Mouse (Mus musculus) gastrocnemius, adult 2 months (tissue): ENCODE results near the gene Anapc1. TPM values are rescaled to one million over a fixed set of nuclear protein-coding genes. Genes with fewer than 3 reads are reported as not detected.

ENCODE experiments used
- DNase-seq: peaks from one replicate; pipeline ENCODE4 v3.0.0; 2022
- H3K27ac ChIP-seq: fragments of 200-600 bp; 2 replicates; pipeline ENCODE4 v1.8.1; 2022; ENCODE audit warnings: mild to moderate bottlenecking
- H3K4me3 ChIP-seq: fragments of 200-600 bp; 2 replicates; pipeline ENCODE4 v1.8.1; 2022; ENCODE audit warnings: mild to moderate bottlenecking, moderate library complexity
- CTCF ChIP-seq: fragments of 200-600 bp; IDR thresholded peaks from 2 replicates; pipeline ENCODE4 v1.8.1; 2022; ENCODE audit warnings: antibody characterized with exemption, mild to moderate bottlenecking, moderate library complexity
- intact Hi-C: fragments of 180-260 bp; cut with DNase I; formaldehyde crosslinking; loops from one replicate; pipeline ENCODE4 v1.15.1; 2025
- long read RNA-seq, 2 experiments: library from polyadenylated mRNA; stranded (forward); transcript quantifications; one replicate each; pipeline ENCODE4 v2.0.0; 2021
- total RNA-seq, 2 experiments: library from RNA; stranded (reverse); gene quantifications; 2 replicates each; pipeline ENCODE4 v1.2.3; 2021

The Anapc1 gene
- 10 to 100 TPM; 35.5 to 38.0 TPM for total RNA-seq
- long read RNA-seq, experiment 1, full-length matches to known transcripts = 7 of 20 reads
- long read RNA-seq, experiment 1, partial matches to known transcripts = 8 of 20 reads
- long read RNA-seq, experiment 1, other reads (novel, unspliced or antisense) = 5 of 20 reads
- long read RNA-seq, experiment 2, full-length matches to known transcripts = 7 of 20 reads
- long read RNA-seq, experiment 2, partial matches to known transcripts = 6 of 20 reads
- long read RNA-seq, experiment 2, other reads (novel, unspliced or antisense) = 7 of 20 reads

DNA sequence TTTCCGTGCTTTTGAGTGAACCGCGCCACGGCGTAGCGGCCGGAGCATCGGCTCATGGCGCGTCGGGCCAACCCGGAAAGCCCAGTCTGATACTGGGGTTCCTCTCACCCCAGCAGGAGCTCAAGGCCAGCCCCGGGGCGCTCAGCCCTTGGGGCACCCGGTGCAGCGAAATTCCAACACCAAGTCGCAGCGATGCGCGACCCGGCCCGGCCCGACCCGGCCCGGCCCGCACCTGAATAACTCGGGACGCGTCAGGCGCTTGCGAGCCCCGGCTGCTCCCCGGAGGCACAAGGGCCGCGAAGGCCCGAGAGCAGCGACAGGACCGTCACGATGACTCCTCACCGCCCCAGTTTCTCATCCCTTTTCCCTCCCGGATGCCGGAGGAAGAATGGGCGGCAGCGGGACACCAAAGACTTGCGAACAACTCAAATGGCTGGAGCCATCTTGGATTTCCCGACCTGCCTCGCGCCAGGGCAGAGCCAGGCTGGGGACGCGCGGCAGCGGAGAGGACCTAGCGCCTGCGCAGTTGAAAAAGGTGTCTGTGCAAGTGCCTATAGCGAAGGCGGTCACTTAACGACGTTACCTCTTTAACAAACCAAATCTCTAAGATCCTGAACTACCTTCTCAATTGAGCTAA lies at the start of gene Anapc1:
Anapc1 (minus strand) TSS at position 471 of the 637 bp plus-strand sequence.
- peak within 1 kb of the TSS; percentile 84 for H3K4me3 ChIP-seq
- intact Hi-C loops = loop anchor here (10.0 kb wide), 1 partner anchor 258 kb away; the partner anchor contains the start of gene Zc3h8
- H3K27ac ChIP-seq = peak within 1 kb of the TSS; percentile 90
- peak; percentile 93 for DNase-seq
- no peak for TF ChIP-seq CTCF

DNA sequence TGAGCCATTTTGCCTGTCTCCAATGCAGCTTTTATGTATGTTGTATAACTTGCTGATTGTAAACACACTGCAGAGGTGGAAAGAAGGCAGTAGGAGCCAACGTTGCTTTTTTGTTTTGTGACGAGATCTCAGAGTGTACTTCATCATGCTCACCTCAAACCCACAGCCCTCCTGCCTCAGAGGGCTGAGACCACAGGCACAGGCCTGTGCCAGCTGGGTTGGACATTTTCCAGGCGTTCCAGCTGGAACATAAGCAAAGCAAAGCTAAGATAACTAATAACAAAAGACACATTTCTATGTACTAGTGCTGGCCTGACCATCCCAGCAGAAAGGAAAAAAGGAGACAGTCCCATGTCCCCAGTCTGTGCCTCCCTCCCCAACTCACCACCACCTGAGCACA lies 47.9 kb upstream of the Anapc1 start:
- H3K27ac ChIP-seq = no peak overlapping the region
- H3K4me3 ChIP-seq = no peak overlapping the region
- intact Hi-C loops = loop anchor here (5.0 kb wide), 1 partner anchor 38 kb away; the partner anchor contains the start of gene Mertk
- DNase-seq = no peak
- no peak for TF ChIP-seq CTCF

DNA sequence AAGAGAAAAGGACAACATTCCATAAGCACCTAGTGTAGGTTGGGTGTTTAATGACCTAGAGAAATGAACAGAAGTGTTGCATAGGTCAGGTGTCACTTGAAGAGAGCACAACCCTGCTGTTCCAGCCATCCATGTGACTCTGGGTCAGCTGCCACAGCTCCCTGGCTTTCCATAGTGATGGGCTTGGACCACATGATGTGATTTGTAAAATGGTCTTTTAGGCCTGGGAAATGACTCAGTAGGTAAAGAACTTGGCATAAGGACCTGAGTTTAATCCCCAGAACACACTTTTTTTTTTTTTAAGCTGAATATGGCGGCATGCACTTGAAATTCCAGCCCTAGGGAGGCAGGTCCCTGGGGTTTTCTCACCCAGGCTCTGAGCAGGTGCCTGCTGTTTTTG lies 44.8 kb upstream of the Anapc1 start:
- intact Hi-C loops = no loop called here
- Histone ChIP-seq H3K4me3 (no peak overlapping the region), H3K27ac (no peak overlapping the region)
- no peak for TF ChIP-seq CTCF
- no peak for DNase-seq

DNA sequence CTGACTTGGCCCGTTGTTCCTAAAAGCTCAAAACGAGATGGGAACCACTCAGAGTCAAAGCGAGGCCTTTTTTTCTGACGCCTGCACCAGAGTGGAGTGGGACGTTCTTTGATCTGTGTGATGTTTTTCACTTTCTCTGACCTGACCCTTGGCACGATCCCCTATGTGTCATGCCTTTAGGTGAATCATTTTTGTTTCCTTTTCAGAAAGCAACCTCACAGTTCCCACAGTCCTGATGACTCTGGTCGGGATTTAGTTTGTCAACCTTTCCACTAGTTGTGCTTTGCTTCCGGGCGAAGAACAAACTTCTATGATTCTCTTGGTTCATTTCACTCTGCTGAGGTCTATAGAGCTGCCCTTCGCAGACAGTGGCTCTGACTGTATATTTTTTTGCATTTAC lies 44.3 kb upstream of the Anapc1 start:
- intact Hi-C loops = no loop called here
- no peak for TF ChIP-seq CTCF
- Histone ChIP-seq H3K4me3 (no peak overlapping the region), H3K27ac (no peak overlapping the region)
- no peak for DNase-seq

DNA sequence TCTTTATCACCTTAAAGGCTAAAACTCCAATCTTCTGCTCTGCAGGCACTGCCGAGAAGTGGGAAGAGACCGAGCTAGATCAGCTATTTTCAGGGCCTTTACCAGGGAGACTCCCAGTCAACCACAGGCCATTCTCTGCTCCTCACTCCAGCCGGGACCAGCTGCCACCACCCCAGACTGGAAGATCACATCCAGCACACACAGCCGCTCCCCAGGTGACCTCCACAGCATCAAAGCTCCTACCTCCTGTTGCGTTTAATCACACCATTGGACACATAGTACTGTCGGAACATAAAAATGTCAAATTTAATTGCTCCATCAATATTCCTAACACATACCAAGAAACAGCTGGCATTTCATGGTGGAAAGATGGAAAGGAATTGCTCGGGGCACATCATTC lies 42.0 kb upstream of the Anapc1 start:
- intact Hi-C loops = no loop called here
- Histone ChIP-seq H3K4me3 (no peak overlapping the region), H3K27ac (no peak overlapping the region)
- no peak for DNase-seq
- TF ChIP-seq CTCF = no peak

DNA sequence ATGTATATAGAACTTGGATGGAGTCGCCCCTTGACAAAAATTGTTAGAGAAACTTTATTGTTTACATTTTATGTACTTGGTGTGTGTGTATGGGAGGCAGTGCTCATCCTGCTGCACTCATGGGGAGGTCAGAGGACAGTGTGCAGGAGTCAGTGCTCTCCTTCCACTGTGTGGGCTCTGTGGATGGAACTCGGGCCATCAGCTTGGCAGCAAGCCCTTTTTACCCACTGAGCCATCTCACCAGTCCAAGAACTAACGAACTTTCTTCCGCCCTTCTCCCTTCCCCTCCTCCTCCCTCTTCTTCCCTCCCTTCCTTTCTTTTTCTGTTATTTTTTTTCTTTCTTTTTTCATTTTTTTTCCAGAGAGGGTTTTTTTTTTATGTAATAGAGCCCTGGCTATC lies 40.9 kb upstream of the Anapc1 start:
- H3K4me3 ChIP-seq = no peak overlapping the region
- intact Hi-C loops = no loop called here
- DNase-seq = no peak
- no peak overlapping the region for H3K27ac ChIP-seq
- TF ChIP-seq CTCF = no peak

DNA sequence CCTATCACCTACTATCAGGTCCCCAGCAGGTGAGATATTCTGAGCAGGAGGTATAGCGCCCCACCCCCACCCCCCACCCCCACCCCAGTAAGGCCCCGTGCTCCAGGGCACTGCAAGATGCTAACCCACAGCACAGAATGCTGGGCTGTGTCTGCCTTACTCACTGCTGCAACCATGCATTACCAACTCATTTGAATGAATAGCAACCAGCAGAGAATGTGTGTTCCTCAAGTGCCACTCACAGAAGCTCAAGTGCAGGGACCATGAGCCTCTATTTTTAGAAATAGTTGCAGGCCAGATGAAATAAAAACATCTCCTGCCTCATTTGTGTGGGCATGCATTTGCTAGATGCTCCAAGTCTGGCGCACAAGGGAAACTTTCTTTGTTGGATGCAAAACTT lies 40.4 kb upstream of the Anapc1 start:
- DNase-seq = no peak
- no peak overlapping the region for H3K4me3 ChIP-seq
- intact Hi-C loops = no loop called here
- H3K27ac ChIP-seq = no peak overlapping the region
- TF ChIP-seq CTCF = no peak

DNA sequence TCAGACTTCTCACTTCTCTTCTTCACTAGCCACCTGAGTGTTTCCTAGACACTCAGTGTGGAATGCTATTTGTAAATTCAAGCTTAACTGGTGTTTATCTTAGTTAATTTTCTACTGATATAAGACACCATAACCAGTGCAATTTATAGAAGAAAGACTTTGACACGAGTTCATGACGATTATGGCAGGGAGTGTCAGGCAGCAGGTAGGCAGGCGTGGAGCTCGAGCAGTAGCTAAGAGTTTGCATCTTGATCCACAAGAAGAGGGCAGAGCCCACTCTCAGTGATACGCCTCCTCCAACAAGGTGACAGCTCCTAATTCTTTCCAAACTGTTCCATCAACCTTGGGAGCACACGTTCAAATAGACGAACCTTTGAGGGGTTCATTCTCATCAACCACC lies 39.4 kb upstream of the Anapc1 start:
- no peak for TF ChIP-seq CTCF
- no peak for DNase-seq
- Histone ChIP-seq H3K27ac (no peak overlapping the region), H3K4me3 (no peak overlapping the region)
- intact Hi-C loops = no loop called here

DNA sequence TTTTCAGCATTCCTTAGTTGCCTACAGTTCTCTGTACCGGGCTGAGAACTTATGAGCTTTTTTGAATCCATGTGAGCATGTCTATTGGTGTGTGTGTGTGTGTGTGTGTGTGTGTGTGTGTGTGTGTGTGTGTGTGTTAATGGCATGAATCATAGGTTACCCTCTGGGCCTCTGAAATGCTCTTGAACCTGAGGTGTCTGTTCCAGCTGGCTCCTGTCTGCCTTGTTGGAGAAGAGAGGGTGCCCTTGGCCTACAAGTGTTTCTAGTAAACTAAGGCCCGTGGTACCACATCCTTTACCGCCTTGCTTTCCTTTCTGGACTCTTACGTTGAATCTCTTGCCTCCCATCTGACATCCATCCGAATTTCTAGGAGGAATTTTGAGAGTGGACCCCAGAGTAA lies 38.9 kb upstream of the Anapc1 start:
- H3K27ac ChIP-seq = no peak overlapping the region
- intact Hi-C loops = no loop called here
- DNase-seq = no peak
- H3K4me3 ChIP-seq = no peak overlapping the region
- TF ChIP-seq CTCF = no peak

DNA sequence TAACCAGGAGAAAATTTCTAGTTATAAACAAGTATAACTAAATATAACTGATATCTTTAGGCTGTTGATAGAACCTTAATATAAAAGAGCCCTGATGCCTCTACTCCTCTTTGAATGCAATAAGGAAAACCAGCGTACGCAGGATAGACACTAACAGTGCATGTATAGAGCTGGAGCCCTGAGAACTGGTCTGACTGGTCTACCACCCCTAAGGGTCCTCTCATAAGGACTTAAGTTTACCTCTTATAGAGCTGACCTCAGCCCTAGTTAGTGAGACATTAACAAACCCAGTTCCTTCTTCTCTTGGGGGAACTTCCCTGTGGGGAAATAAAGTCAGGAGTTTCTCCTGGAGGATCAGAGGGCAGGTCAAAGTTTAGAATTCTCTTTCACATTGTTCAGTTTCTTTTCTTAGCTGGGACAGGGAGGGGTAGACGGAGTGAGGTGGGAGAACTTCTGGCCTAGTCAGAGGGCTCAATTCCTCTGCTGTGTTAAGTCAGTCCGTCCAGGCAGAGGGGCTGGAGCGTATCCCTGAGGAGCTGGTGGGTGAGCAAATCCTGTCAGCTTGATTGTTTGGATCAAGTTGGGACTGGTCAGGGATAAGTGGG lies 35.0 kb upstream of the Anapc1 start:
- H3K4me3 ChIP-seq = no peak overlapping the region
- intact Hi-C loops = no loop called here
- no peak for DNase-seq
- TF ChIP-seq CTCF = no peak
- H3K27ac ChIP-seq = no peak overlapping the region

DNA sequence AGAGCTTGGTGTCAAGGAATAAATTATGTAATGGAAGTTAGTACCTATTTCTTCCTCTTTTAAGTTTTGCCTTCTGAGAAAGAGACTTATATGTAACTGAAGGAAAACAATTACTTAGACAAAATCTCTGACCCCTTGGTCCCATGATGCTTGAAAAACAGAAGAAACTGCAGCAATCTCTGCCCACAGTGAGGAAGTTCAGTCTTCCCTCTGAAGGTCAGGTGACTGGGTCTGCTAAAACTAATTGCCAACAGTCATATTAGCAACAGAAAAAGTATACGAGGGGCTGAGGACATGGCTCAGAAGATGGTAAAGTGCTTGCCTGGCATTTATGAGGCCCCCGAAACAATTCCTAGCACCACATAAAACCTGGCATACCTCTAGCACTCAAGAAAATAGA lies 32.2 kb upstream of the Anapc1 start:
- intact Hi-C loops = no loop called here
- no peak for TF ChIP-seq CTCF
- no peak for DNase-seq
- Histone ChIP-seq H3K4me3 (no peak overlapping the region), H3K27ac (no peak overlapping the region)

DNA sequence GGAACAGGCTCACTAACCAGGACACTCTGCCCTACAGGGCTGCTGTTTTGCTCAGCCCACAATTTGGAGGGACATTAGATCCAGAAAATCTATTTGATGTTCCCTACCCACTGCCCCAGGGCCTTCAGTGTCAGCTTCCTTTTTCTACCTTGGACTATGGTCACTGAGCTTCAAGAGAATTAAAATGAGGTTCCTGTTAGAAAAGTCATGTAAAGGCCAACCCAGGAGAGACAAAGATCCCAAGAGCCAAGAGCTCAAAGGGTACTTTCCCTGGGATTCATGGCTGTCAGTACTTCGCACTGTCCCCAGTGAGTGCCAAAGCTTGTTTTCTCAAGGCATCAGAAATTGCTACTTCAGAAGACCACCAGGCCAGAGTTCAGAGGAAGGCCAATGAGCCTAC lies 28.8 kb upstream of the Anapc1 start:
- Histone ChIP-seq H3K27ac (no peak overlapping the region), H3K4me3 (no peak overlapping the region)
- no peak for TF ChIP-seq CTCF
- intact Hi-C loops = no loop called here
- DNase-seq = no peak

DNA sequence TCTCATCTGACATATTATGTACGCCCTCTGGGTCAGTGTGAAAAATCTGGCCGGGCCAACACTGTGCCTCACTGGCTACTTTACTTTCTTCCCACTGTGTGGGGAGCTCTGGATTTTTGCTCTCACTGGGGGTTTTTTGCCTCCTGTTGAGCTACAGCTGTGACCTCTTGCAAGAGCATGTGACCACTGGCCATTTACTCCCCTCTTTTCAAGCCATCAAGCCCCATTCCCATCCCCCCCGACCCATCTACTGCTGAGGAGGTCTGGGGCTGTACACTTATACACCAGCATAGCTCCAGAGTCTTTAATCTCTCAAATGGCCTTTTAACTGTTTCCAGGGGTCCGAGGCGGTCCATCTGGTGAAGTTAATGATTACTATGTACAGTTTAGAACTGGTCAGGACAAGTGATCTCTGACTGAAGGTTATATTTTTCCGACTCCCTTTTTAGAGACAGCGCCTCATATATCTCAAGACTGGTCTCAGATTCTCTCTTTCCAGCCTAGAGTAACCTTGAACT lies 27.6 kb upstream of the Anapc1 start:
- Histone ChIP-seq H3K4me3 (no peak overlapping the region), H3K27ac (no peak overlapping the region)
- no peak for DNase-seq
- intact Hi-C loops = no loop called here
- TF ChIP-seq CTCF = no peak

DNA sequence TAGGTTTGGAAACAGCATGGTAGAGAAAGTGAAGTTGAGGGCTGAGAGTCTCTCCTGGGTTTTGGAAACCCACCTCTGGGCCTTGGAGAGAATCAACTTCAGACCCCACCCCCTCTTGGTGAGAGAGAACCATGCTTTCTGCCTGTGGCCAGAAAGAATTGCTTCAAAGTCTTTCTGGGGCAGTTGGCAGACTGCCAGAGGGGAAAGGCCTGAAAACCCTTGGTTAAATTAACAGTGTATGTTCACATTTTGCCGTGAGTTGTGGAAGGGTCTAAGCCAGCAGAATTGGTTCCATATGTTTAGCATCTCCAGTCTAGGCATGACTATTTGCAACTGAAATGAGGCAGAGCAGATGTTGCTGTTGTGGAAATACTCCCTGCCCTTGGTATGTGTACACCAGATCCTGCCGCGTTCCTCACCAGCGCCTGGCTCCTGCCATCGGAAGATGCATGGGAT lies 26.4 kb upstream of the Anapc1 start:
- intact Hi-C loops = no loop called here
- no peak for DNase-seq
- no peak for TF ChIP-seq CTCF
- no peak overlapping the region for H3K4me3 ChIP-seq
- H3K27ac ChIP-seq = no peak overlapping the region
